Comparison of ENCODE assay signal across 9 mouse cellular contexts in genomic region chr4:151138135-151138534, GRCm38 (mm10). TPM values are rescaled to one million over a fixed set of nuclear protein-coding genes. Genes with fewer than 3 reads are reported as not detected.
DNase-seq lines count a peak whose midpoint lies in the region; ATAC-seq and TF ChIP-seq lines count a peak whose summit lies in the region.
"Had no signal": no experiment of that assay in that cellular context is flagged by ENCODE, and none has a peak within 500 bp of the region (broad histone marks: within the 10 kb centered on the region; RNA-seq: fewer than 3 reads in every experiment).

No protein-coding gene starts in this region.

- H3K27ac ChIP-seq in layer of hippocampus, adult 2 months = peak overlapping the region; percentile 95
- peak overlapping the region; percentile 98 for H3K27ac ChIP-seq in forebrain, embryonic 14.5 days (ENCODE audit: low read depth, low read length)
- H3K27ac ChIP-seq in midbrain, embryonic 15.5 days = peak overlapping the region; percentile 94

- peak overlapping the region; percentile 60 for H3K4me2 ChIP-seq in forebrain, embryonic 14.5 days (ENCODE audit: low read length)
- peak overlapping the region; percentile 55 for H3K4me2 ChIP-seq in midbrain, embryonic 15.5 days

- WGBS in forebrain, embryonic 14.5 days = 25% methylated on average over 10 of the region's 10 CpGs
- WGBS in midbrain, embryonic 15.5 days = 19% methylated on average over 10 of the region's 10 CpGs

- H3K4me1 ChIP-seq in forebrain, embryonic 14.5 days (ENCODE audit: control insufficient read depth, insufficient read depth, low read length) = peaks cover 32% of the 10 kb centered on the region
- peaks cover 41% of the 10 kb centered on the region for H3K4me1 ChIP-seq in midbrain, embryonic 15.5 days

- no peaks in the 10 kb centered on the region for H3K27me3 ChIP-seq in forebrain, embryonic 14.5 days (replicated peaks; ENCODE audit: control insufficient read depth, insufficient read depth, low read length)
- no peaks in the 10 kb centered on the region for H3K27me3 ChIP-seq in midbrain, embryonic 15.5 days (replicated peaks)

- no peak for TF ChIP-seq CTCF in layer of hippocampus, adult 2 months (conservative IDR thresholded peaks at IDR 0.05)

- ATAC-seq in forebrain, embryonic 14.5 days = no peak
- ATAC-seq in midbrain, embryonic 15.5 days (replicated peaks) = no peak

- peak overlapping the region; percentile 47 for H3K9ac ChIP-seq in forebrain, embryonic 14.5 days (ENCODE audit: low read length)
- H3K9ac ChIP-seq in midbrain, embryonic 15.5 days = peak overlapping the region; percentile 1; the same call in 1 of the 2 replicates

- DNase-seq in layer of hippocampus, adult 2 months (ENCODE audit: low spot score in 2 of 2) = no peak
- no peak for DNase-seq in layer of hippocampus, postnatal 14 days (ENCODE audit: low spot score in 2 of 2)
- peak; percentile 84 for DNase-seq in brain, adult 2 months (ENCODE audit: low read depth, low spot score)
- DNase-seq in forebrain, embryonic 14.5 days (ENCODE audit: low spot score) = peak; percentile 64
- no peak for DNase-seq in natural killer cell, adult 2 months (ENCODE audit: low spot score in 2 of 2)
- DNase-seq in liver = no peak

- H3K36me3 ChIP-seq in forebrain, embryonic 14.5 days (ENCODE audit: control insufficient read depth, insufficient read depth, low read length) = no peaks in the 10 kb centered on the region
- no peaks in the 10 kb centered on the region for H3K36me3 ChIP-seq in midbrain, embryonic 15.5 days (replicated peaks)

- H3K4me3 ChIP-seq in layer of hippocampus, adult 2 months = peak overlapping the region; percentile 43
- no peak overlapping the region for H3K4me3 ChIP-seq in forebrain, embryonic 14.5 days (ENCODE audit: low read depth, low read length)
- H3K4me3 ChIP-seq in midbrain, embryonic 15.5 days = no peak overlapping the region

- no peaks in the 10 kb centered on the region for H3K9me3 ChIP-seq in forebrain, embryonic 14.5 days (replicated peaks; ENCODE audit: control insufficient read depth, low read length)
- no peaks in the 10 kb centered on the region for H3K9me3 ChIP-seq in midbrain, embryonic 15.5 days

RNA-seq across cellular contexts. Expression of gene Gm13090, which starts 48.8 kb away (rescaled TPM):
- total RNA-seq in layer of hippocampus, adult 2 months (2021) = not detected
- total RNA-seq in layer of hippocampus, postnatal 14 days (2021) = not detected
- 0.31 TPM in 1 of 2 replicates, not detected in the other for polyA plus RNA-seq in forebrain, embryonic 14.5 days (2014; fragmentation: Nextera tagmentation; extraction: Ambion mirVana)
- 0.24 and 0.48 TPM in 2 replicates for polyA plus RNA-seq in midbrain, embryonic 15.5 days (2015; fragmentation: Nextera tagmentation; extraction: Ambion mirVana)
- total RNA-seq: hematopoietic stem cell, adult 5-6 weeks had no signal
- polyA plus RNA-seq: liver, embryonic 16.5 days had no signal

Comparison
In these comparisons a context has a peak if more than half of its experiments do, and no peak if none do; other contexts are left out.
1. DNase-seq: peak in brain, adult 2 months (single experiment) and forebrain, embryonic 14.5 days (single experiment); none in layer of hippocampus, adult 2 months (0 of 2), layer of hippocampus, postnatal 14 days (0 of 2), natural killer cell, adult 2 months (0 of 2) and liver (single experiment).
2. Peak in every context shown above with its lines, with median percentiles within 50 percentile points of each other: H3K27ac ChIP-seq.